In the genomic region with DNA sequence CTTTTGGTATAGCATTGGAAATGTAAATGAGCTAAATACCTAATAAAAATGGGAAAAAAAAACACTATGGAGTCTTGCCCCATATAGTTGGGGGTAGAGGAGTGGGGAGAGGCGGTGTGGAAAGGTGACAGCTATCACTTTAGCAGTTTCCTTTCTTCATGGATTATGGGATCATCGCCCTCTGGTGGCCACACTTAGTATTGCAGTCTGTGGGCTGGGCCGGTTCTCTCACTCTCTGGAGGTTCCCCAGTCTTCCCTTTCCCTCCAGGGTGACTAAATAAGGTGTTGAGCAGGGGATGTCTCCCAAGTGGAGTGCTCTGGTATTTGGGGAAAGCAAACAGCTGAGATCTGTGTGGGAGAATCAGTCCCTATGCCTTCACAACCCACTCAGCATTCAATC, we compare ENCODE assay signal across 8 mouse cellular contexts. TPM values are rescaled to one million over a fixed set of nuclear protein-coding genes. Genes with fewer than 3 reads are reported as not detected.
DNase-seq lines count a peak whose midpoint lies in the region; ATAC-seq lines count a peak whose summit lies in the region.
"Had no signal": no experiment of that assay in that cellular context is flagged by ENCODE, and none has a peak within 500 bp of the region (broad histone marks: within the 10 kb centered on the region; RNA-seq: fewer than 3 reads in every experiment).

No protein-coding gene starts in this region.

- no peak overlapping the region for H3K4me3 ChIP-seq in forebrain, embryonic 12.5 days (replicated peaks)
- H3K4me3 ChIP-seq: megakaryocyte, embryonic 14.5 days had no signal

- peak; percentile 70 for DNase-seq in R1 (ENCODE audit: low read depth, low spot score)
- DNase-seq in c-Kit-positive CD71-positive TER-119-negative erythroid progenitor cells, embryonic 14.5 days (ENCODE audit: low read depth): peak; percentile 40
- DNase-seq in heart, postnatal 4 days: peak; percentile 88
- peak; percentile 79 to 94 for DNase-seq in layer of hippocampus, postnatal 25 days (ENCODE audit: extremely low spot score in 1 of 2, low spot score in 1 of 2)
- peak; percentile 66 for DNase-seq in mesoderm, embryonic 11.5 days (ENCODE audit: low read depth, low spot score)
- DNase-seq in spleen, adult 18-20 months: peak; percentile 35 to 76

- H3K4me1 ChIP-seq in forebrain, embryonic 12.5 days: no peaks in the 10 kb centered on the region
- H3K4me1 ChIP-seq: megakaryocyte, embryonic 14.5 days had no signal

- H3K27ac ChIP-seq in forebrain, embryonic 12.5 days: no peak overlapping the region

- H3K9me3 ChIP-seq in forebrain, embryonic 12.5 days: no peaks in the 10 kb centered on the region; the same call in 1 of the 2 replicates

- no peak overlapping the region for H3K9ac ChIP-seq in forebrain, embryonic 12.5 days

- H3K4me2 ChIP-seq in forebrain, embryonic 12.5 days: no peak overlapping the region

- no peaks in the 10 kb centered on the region for H3K27me3 ChIP-seq in forebrain, embryonic 12.5 days

- no peaks in the 10 kb centered on the region for H3K36me3 ChIP-seq in forebrain, embryonic 12.5 days (replicated peaks)

- 0 out of 2 replicates have a peak, but pooled peaks have one; percentile 23 for ATAC-seq in forebrain, embryonic 12.5 days (ENCODE audit: low FRiP score)

- 9% methylated on average over 3 of the region's 3 CpGs for WGBS in forebrain, embryonic 12.5 days

RNA-seq across cellular contexts. Expression of a gene that starts 33.1 kb away (rescaled TPM):
- polyA plus RNA-seq in forebrain, embryonic 12.5 days (2016; fragmentation: Nextera tagmentation; extraction: Ambion mirVana): 7.8 and 8.3 TPM in 2 replicates
- 10 to 100 TPM; 61.4 to 63.9 TPM for total RNA-seq in heart, postnatal 4 days (2021)
- 10 to 100 TPM; 54.2 to 63.7 TPM for total RNA-seq in layer of hippocampus, postnatal 25 days (2021)
